Mouse (Mus musculus) thymus, adult 2 months (tissue): ENCODE measurements around the gene Cgref1.

Source experiments
- CTCF ChIP-seq: fragments of 200-500 bp; IDR thresholded peaks from 2 replicates; pipeline ENCODE4 v1.5.1; 2012; ENCODE audit warnings: mild to moderate bottlenecking, control low read depth, low read length, moderate library complexity, borderline replicate concordance; ENCODE audit not compliant: control insufficient read depth, poor library complexity, insufficient read depth; ENCODE audit errors: extremely low read depth
- POLR2A ChIP-seq: fragments of 200-500 bp; IDR thresholded peaks from 2 replicates; pipeline ENCODE4 v1.6.1; 2012; ENCODE audit warnings: mild to moderate bottlenecking, low read length, control low read depth, moderate library complexity; ENCODE audit not compliant: control insufficient read depth, poor library complexity, insufficient read depth; ENCODE audit errors: extremely low read depth

- TF ChIP-seq POLR2A (no peak), CTCF (no peak)
Measured at GRCm38 (mm10) chr5:30982357-30982756, 37.0 kb upstream of the Cgref1 start.
